Mouse (Mus musculus) CH12.LX (cell line): ENCODE results near the gene Bend6.

Source experiments
- CTCF ChIP-seq, 2 experiments: IDR thresholded peaks in 1 of 2; conservative IDR thresholded peaks in 1 of 2; 2 replicates each; pipeline ENCODE4 v1.5.1; 2011 to 2012; ENCODE audit warnings: low read depth in 2 of 2, low read length in 2 of 2, improper control_type of control experiment in 1 of 2, inconsistent platforms in 1 of 2, mild to moderate bottlenecking in 1 of 2, moderate library complexity in 1 of 2
- EP300 ChIP-seq: IDR thresholded peaks from 2 replicates; pipeline ENCODE4 v1.6.1; 2011; ENCODE audit warnings: low read length, improper control_type of control experiment
- ETS1 ChIP-seq: conservative IDR thresholded peaks from 2 replicates; pipeline ENCODE4 v1.6.1; 2012; ENCODE audit warnings: low read depth, mild to moderate bottlenecking, inconsistent platforms, low read length, improper control_type of control experiment, moderate library complexity
- KAT2A ChIP-seq: IDR thresholded peaks from 2 replicates; pipeline ENCODE4 v1.6.1; 2012; ENCODE audit warnings: low read length, improper control_type of control experiment, inconsistent platforms; ENCODE audit not compliant: insufficient replicate concordance
- MAFK ChIP-seq: IDR thresholded peaks from 2 replicates; pipeline ENCODE4 v1.6.1; 2011; ENCODE audit warnings: low read length, improper control_type of control experiment; ENCODE audit not compliant: insufficient replicate concordance
- MXI1 ChIP-seq: IDR thresholded peaks from 2 replicates; pipeline ENCODE4 v1.6.1; 2011; ENCODE audit warnings: mild to moderate bottlenecking, low read depth, low read length, improper control_type of control experiment
- NELFE ChIP-seq: IDR thresholded peaks from 2 replicates; pipeline ENCODE4 v1.6.1; 2011; ENCODE audit warnings: low read depth, low read length, improper control_type of control experiment
- POLR2A ChIP-seq: IDR thresholded peaks from 2 replicates; pipeline ENCODE4 v1.6.1; 2011; ENCODE audit warnings: low read depth, mild to moderate bottlenecking, improper control_type of control experiment, low read length
- POLR2AphosphoS2 ChIP-seq: IDR thresholded peaks from 2 replicates; pipeline ENCODE4 v1.6.1; 2011; ENCODE audit warnings: low read depth, low read length, improper control_type of control experiment
- SMC3 ChIP-seq: IDR thresholded peaks from 2 replicates; pipeline ENCODE4 v1.6.1; 2011; ENCODE audit warnings: low read depth, low read length, improper control_type of control experiment
- TBP ChIP-seq: conservative IDR thresholded peaks from 2 replicates; pipeline ENCODE4 v1.6.1; 2011; ENCODE audit warnings: low read depth, low read length, improper control_type of control experiment
- TCF12 ChIP-seq: IDR thresholded peaks from 2 replicates; pipeline ENCODE4 v1.6.1; 2014; ENCODE audit warnings: low read depth, mild to moderate bottlenecking, inconsistent platforms, low read length, improper control_type of control experiment
- USF1 ChIP-seq: IDR thresholded peaks from 2 replicates; pipeline ENCODE4 v1.6.1; 2014; ENCODE audit warnings: low read depth, mild to moderate bottlenecking, inconsistent platforms, low read length, improper control_type of control experiment

- TF ChIP-seq CTCF (conservative IDR thresholded peaks at IDR 0.05 in 1 of 2, IDR thresholded peaks at IDR 0.05 in 1 of 2; ENCODE audit: low read depth in 2 of 2, low read length in 2 of 2) (no peak), TCF12 (no peak), USF1 (no peak), SMC3 (no peak), POLR2A (no peak), EP300 (no peak), MAFK (no peak), MXI1 (no peak), TBP (no peak), POLR2AphosphoS2 (no peak), ETS1 (no peak), KAT2A (no peak), NELFE (no peak)
Observed at GRCm38 (mm10) chr1:33906216-33906615, 1.4 kb downstream of the Bend6 start.
